Mouse (Mus musculus) brain, embryonic 14.5 days (tissue): Measurements from ENCODE around the gene Cbx7.

Experiments
- CTCF ChIP-seq: fragments of 200-500 bp; IDR thresholded peaks from 2 replicates; pipeline ENCODE4 v1.5.1; 2012; ENCODE audit warnings: inconsistent platforms, mild to moderate bottlenecking, moderate library complexity, borderline replicate concordance; ENCODE audit not compliant: insufficient read depth, insufficient read length; ENCODE audit errors: extremely low read depth
- POLR2A ChIP-seq: fragments of 200-500 bp; IDR thresholded peaks from 2 replicates; pipeline ENCODE4 v1.6.1; 2012; ENCODE audit warnings: mild to moderate bottlenecking, inconsistent platforms, borderline replicate concordance; ENCODE audit not compliant: poor library complexity, insufficient read depth, insufficient read length, severe bottlenecking; ENCODE audit errors: extremely low read depth

GRCm38 (mm10) chr15:80014031-80014320 is 43.1 kb upstream of the Cbx7 start:
- no peak for TF ChIP-seq POLR2A
- no peak for TF ChIP-seq CTCF
